Mouse (Mus musculus) ES-E14 (cell line): ENCODE measurements around the gene Esyt2. TPM values are rescaled to one million over a fixed set of nuclear protein-coding genes. Genes with fewer than 3 reads are reported as not detected.

Source experiments
- DNase-seq: peaks from one replicate; pipeline ENCODE4 v3.0.0-alpha.2; 2013; ENCODE audit warnings: low read depth, low spot score
- H3K27ac ChIP-seq: 2 replicates; pipeline ENCODE4 v1.5.1; 2012; ENCODE audit warnings: low read depth, mild to moderate bottlenecking, low read length, moderate library complexity, mixed read lengths; ENCODE audit not compliant: poor library complexity, insufficient read depth, severe bottlenecking
- H3K36me3 ChIP-seq: 2 replicates; pipeline ENCODE4 v1.6.1; 2012; ENCODE audit warnings: mild to moderate bottlenecking, low read length, moderate library complexity, mixed read lengths; ENCODE audit not compliant: control insufficient read depth, poor library complexity, insufficient read depth, severe bottlenecking
- H3K4me1 ChIP-seq, 2 experiments: fragments of 150-350 bp in 1 of 2; sonication (generic) in 1 of 2; 2 replicates each; pipeline ENCODE4 v1.6.1; 2012; ENCODE audit warnings: low read length in 2 of 2, mild to moderate bottlenecking in 1 of 2, mixed read lengths in 1 of 2; ENCODE audit not compliant: control insufficient read depth in 2 of 2, insufficient read depth in 2 of 2, poor library complexity in 1 of 2
- H3K4me3 ChIP-seq, 2 experiments: fragments of 150-350 bp in 1 of 2; sonication (generic) in 1 of 2; 2 replicates each; pipeline ENCODE4 v1.5.1; 2012; ENCODE audit warnings: low read length in 2 of 2, low read depth in 1 of 2, mild to moderate bottlenecking in 1 of 2, mixed read lengths in 1 of 2; ENCODE audit not compliant: insufficient read depth in 1 of 2, poor library complexity in 1 of 2, severe bottlenecking in 1 of 2
- H3K9ac ChIP-seq: 2 replicates; pipeline ENCODE4 v1.6.1; 2012; ENCODE audit warnings: low read depth, mild to moderate bottlenecking, low read length, mixed read lengths; ENCODE audit not compliant: poor library complexity, insufficient read depth, severe bottlenecking
- H3K9me3 ChIP-seq: fragments of 150-350 bp; sonication (generic); 2 replicates; pipeline ENCODE4 v1.6.1; 2012; ENCODE audit warnings: low read depth, mild to moderate bottlenecking, low read length; ENCODE audit not compliant: control insufficient read depth, insufficient read depth
- CHD2 ChIP-seq: IDR thresholded peaks from 2 replicates; pipeline ENCODE4 v1.6.1; 2014; ENCODE audit warnings: mild to moderate bottlenecking, low read depth, low read length, inconsistent platforms
- HCFC1 ChIP-seq: IDR thresholded peaks from 2 replicates; pipeline ENCODE4 v1.6.1; 2012; ENCODE audit warnings: low read length, inconsistent platforms, borderline replicate concordance; ENCODE audit not compliant: insufficient read depth
- MAFK ChIP-seq: IDR thresholded peaks from 2 replicates; pipeline ENCODE4 v1.6.1; 2014; ENCODE audit warnings: mild to moderate bottlenecking, low read depth, low read length, inconsistent platforms; ENCODE audit not compliant: insufficient read depth
- ZC3H11A ChIP-seq: IDR thresholded peaks from 2 replicates; pipeline ENCODE4 v1.6.1; 2012; ENCODE audit warnings: low read depth, mild to moderate bottlenecking, inconsistent platforms, low read length, borderline replicate concordance
- ZNF384 ChIP-seq: IDR thresholded peaks from 2 replicates; pipeline ENCODE4 v1.6.1; 2012; ENCODE audit warnings: low read depth, low read length, inconsistent platforms
- in situ Hi-C, 2 experiments: fragments of 600-800 bp; cut with MboI; formaldehyde crosslinking; loops; one replicate each; pipeline ENCODE4 v1.15.1; 2025; ENCODE audit warnings: low sequenced_read_pairs in 2 of 2, inconsistent platforms in 1 of 2; ENCODE audit not compliant: unreplicated experiment in 2 of 2
- total RNA-seq: library from RNA; depleted of rRNA; stranded (reverse); fragments of 300-350 nt; gene quantifications from 2 replicates; pipeline ENCODE4 v1.2.3, GENCODE M21; 2012

The Esyt2 gene
- total RNA-seq, 1 experiment = 44.2 TPM

DNA sequence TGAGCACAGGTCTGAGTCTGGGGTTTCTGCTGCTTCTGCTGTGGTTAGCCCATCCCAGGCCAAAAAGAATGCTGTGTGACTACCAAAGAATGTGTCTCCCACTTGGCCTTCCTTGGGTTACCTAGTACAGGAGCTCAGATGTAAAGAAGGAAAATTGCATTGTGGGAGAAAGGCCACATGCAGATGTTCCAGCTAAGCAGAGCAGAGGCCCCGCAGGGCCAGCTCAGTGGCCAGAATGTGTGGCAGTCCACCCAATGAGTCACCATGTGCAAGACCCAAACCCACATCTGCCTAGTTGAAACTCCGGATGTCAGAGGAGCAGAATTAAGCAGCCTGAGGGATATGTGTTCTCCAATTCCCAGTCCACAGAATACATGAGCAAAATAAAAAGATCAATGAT, 22.7 kb upstream of the Esyt2 start:
- H3K9me3 ChIP-seq = no peaks in the 10 kb centered on the region
- no peaks in the 10 kb centered on the region for H3K4me1 ChIP-seq
- peaks cover 1% of the 10 kb centered on the region; the same call in 1 of the 2 replicates for H3K36me3 ChIP-seq
- H3K9ac ChIP-seq = no peak overlapping the region
- no peak overlapping the region for H3K4me3 ChIP-seq
- TF ChIP-seq ZC3H11A (no peak), CHD2 (no peak), ZNF384 (no peak), HCFC1 (no peak), MAFK (no peak)
- H3K27ac ChIP-seq = no peak overlapping the region
- DNase-seq = no peak
- in situ Hi-C loops = no loop called here

DNA sequence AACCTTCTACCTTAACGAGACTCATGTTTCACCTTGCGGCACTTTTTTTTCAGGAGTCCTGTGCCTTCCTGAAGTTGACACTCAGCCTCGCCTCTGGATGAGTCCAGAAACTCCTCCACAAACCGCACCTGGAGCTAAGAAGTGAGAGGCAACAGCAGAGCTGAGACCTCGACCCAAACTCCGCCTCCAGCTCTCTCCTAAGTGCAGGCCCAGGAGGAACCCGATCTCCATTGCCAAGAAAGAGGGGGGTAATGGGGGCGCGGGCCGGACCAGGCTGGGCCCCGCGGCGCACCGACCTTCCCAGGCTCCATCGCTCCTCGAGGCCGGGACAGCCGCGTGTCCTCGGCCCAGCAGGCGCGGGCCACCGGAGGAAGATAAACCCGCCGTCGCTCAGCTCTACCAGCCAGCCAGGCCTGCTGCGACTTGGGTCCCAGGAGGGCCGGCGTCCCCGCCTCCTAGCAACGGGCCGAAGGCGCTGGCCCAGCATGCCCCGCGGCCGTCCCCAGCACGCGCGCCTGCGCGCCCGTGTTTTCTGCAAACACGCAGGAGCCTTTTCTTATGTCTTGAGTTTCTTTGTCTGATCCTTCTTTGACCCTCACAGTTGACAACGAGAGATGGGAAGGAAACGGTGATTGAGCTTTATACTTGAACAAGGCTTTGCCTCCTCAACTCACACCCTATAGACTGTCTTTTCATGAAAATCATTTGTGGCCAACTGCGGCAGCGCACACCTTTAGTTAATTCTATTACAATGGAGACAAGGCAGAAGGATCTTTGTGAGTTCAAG, 18.2 kb upstream of the Esyt2 start, which contains the start of gene Wdr60:
Gene Wdr60, minus strand, starts transcription at position 468 of the 787 bp plus-strand sequence.
- Histone ChIP-seq H3K36me3 (no peaks in the 10 kb centered on the region), H3K9me3 (no peaks in the 10 kb centered on the region), H3K27ac (no peak within 1 kb of the TSS), H3K4me3 (peak within 1 kb of the TSS; percentile 60), H3K9ac (peak within 1 kb of the TSS; percentile 49), H3K4me1 (no peaks in the 10 kb centered on the region)
- peak; percentile 64; the same call in 1 of the 2 replicates for TF ChIP-seq HCFC1
- no peak for TF ChIP-seq ZNF384
- DNase-seq = peak; percentile 66
- in situ Hi-C loops = no loop called here

DNA sequence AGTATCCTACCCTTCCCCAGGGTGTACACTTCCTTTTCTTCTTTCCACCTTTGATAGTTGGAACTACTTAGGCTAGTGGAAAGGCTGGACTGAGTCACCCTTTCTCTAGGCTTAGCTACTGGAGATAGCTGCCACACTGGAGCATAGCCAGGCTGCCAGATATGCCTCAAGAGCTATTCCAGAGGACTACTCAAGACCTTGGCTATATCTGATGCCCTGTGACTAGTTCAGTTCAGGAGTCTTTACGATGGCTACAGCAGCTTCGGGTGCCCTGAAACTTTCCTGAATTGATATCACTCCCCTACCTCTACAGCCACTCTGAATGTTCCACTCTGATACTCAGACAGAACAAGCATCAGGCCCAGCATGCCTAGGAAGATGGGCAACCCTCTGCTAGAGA, 16.2 kb upstream of the Esyt2 start:
- no peak for TF ChIP-seq ZNF384
- no peak for TF ChIP-seq CHD2
- TF ChIP-seq HCFC1 = no peak
- TF ChIP-seq ZC3H11A = no peak
- no peak for TF ChIP-seq MAFK
- Histone ChIP-seq H3K27ac (no peak overlapping the region), H3K9me3 (no peaks in the 10 kb centered on the region), H3K4me1 (no peaks in the 10 kb centered on the region), H3K9ac (no peak overlapping the region), H3K4me3 (no peak overlapping the region), H3K36me3 (no peaks in the 10 kb centered on the region)
- in situ Hi-C loops = no loop called here
- no peak for DNase-seq

DNA sequence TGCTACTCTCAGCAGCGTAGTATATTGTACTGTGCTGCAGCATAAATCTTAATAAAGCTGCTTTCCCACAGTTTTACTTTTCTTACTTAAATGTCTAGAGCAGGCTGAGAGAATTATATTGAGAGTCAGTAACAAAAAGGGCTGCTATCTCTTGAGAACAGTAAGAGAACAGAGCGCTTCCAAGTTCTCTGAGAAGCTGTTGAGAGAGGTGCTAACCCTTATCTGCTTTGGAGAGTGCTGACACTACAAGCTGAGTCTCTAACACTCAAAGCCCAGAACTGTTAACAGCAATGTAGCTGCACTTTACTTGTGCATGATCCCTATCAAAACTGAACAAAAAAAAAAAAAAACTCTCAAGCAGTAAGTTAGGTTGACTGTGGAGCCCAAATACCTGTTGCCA, 15.7 kb upstream of the Esyt2 start:
- in situ Hi-C loops = no loop called here
- H3K9ac ChIP-seq = no peak overlapping the region
- no peaks in the 10 kb centered on the region for H3K9me3 ChIP-seq
- no peak for TF ChIP-seq CHD2
- TF ChIP-seq HCFC1 = no peak
- no peak for TF ChIP-seq MAFK
- TF ChIP-seq ZC3H11A = no peak
- TF ChIP-seq ZNF384 = no peak
- no peak overlapping the region for H3K27ac ChIP-seq
- H3K4me1 ChIP-seq = no peaks in the 10 kb centered on the region
- no peak overlapping the region for H3K4me3 ChIP-seq
- no peaks in the 10 kb centered on the region for H3K36me3 ChIP-seq
- DNase-seq = no peak

DNA sequence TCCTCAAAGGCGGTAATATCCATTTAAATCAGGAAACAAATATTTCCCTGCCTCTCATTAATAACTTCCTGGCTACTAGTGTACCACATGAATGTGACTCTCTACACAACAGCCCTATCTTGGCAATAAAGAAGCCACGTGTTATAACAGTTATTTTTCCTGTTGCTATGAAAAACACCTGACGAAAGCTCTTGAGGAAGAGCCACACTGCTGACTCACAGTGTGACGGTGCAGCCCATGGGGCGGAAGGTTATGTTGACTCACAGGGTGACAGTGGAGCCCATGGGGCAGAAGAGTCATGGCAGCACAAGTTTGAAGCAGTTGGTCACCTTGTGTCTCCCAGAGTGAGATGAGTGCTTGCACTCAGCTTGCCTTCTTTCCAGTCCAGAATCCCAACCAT, 11.5 kb upstream of the Esyt2 start:
- DNase-seq = no peak
- Histone ChIP-seq H3K27ac (no peak overlapping the region), H3K4me1 (no peaks in the 10 kb centered on the region), H3K36me3 (no peaks in the 10 kb centered on the region), H3K9ac (no peak overlapping the region), H3K4me3 (no peak overlapping the region), H3K9me3 (no peaks in the 10 kb centered on the region)
- TF ChIP-seq HCFC1 (no peak), MAFK (no peak), CHD2 (no peak), ZNF384 (no peak), ZC3H11A (no peak)
- in situ Hi-C loops = no loop called here
